Mouse (Mus musculus): ENCODE data around the gene Hoxa5. TPM values are rescaled to one million over a fixed set of nuclear protein-coding genes. Genes with fewer than 3 reads are reported as not detected.

Gene Hoxa5
- total and polyA plus RNA-seq, 3 experiments: 0.83 to 4.1 (median 1.5) TPM

- no peak overlapping the region for H3K9ac ChIP-seq (ENCODE audit: insufficient read depth, low read depth)
- in situ Hi-C loops (cut with MboI; ENCODE audit: low pct_ligation_motif_present, low pct_unique_long_range_greater_than_20kb, low sequenced_read_pairs): no loop called here
- H3K36me3 ChIP-seq (replicated peaks in 1 of 2; ENCODE audit: control insufficient read depth in 1 of 2, insufficient read depth in 1 of 2, low read length in 1 of 2): peaks cover 3 to 26% of the 10 kb centered on the region in 2 experiments
- no peak for DNase-seq (ENCODE audit: extremely low read depth)
- no peaks in the 10 kb centered on the region for H3K27me3 ChIP-seq (replicated peaks)
- no peak overlapping the region for H3K4me2 ChIP-seq (ENCODE audit: insufficient read depth, low read depth, poor library complexity, severe bottlenecking)
- no peak for TF ChIP-seq POLR2A (IDR thresholded peaks at IDR 0.05; ENCODE audit: low read depth, low read length)
- TF ChIP-seq PAX5 (IDR thresholded peaks at IDR 0.05; ENCODE audit: low read length): no peak
- no peak overlapping the region for H3K27ac ChIP-seq (ENCODE audit: insufficient read depth, low read depth)
- H3K4me3 ChIP-seq (replicated peaks in 1 of 3; ENCODE audit: low read depth in 2 of 3, low read length in 2 of 3, poor library complexity in 1 of 3): no peak overlapping the region
- no peaks in the 10 kb centered on the region for H3K4me1 ChIP-seq (ENCODE audit: control insufficient read depth in 1 of 2, insufficient read depth in 2 of 2)
- H3K79me2 ChIP-seq (replicated peaks; ENCODE audit: control insufficient read depth, extremely low read depth, insufficient read depth, poor library complexity, severe bottlenecking): no peaks in the 10 kb centered on the region
- dilution Hi-C loops (cut with MboI; ENCODE audit: extremely low pct_ligation_motif_present, extremely low pct_unique_long_range_greater_than_20kb, low sequenced_read_pairs): no loop called here
- H3K9me3 ChIP-seq (replicated peaks; ENCODE audit: low read length): peaks cover 7% of the 10 kb centered on the region
These were observed 34.1 kb downstream of the Hoxa5 start for GRCm38 (mm10) chr6:52170166-52170897.

- Histone ChIP-seq H3K79me2 (replicated peaks; ENCODE audit: control insufficient read depth, extremely low read depth, insufficient read depth, poor library complexity, severe bottlenecking) (no peaks in the 10 kb centered on the region), H3K36me3 (replicated peaks in 1 of 2; ENCODE audit: control insufficient read depth in 1 of 2, insufficient read depth in 1 of 2, low read length in 1 of 2) (peaks cover 3 to 29% of the 10 kb centered on the region in 2 experiments), H3K9ac (ENCODE audit: insufficient read depth, low read depth) (no peak overlapping the region), H3K27ac (ENCODE audit: insufficient read depth, low read depth) (no peak overlapping the region), H3K27me3 (replicated peaks) (no peaks in the 10 kb centered on the region), H3K4me2 (ENCODE audit: insufficient read depth, low read depth, poor library complexity, severe bottlenecking) (no peak overlapping the region), H3K4me3 (replicated peaks in 1 of 3; ENCODE audit: low read depth in 2 of 3, low read length in 2 of 3, poor library complexity in 1 of 3) (no peak overlapping the region), H3K9me3 (replicated peaks; ENCODE audit: low read length) (peaks cover 3% of the 10 kb centered on the region), H3K4me1 (ENCODE audit: control insufficient read depth in 1 of 2, insufficient read depth in 2 of 2) (no peaks in the 10 kb centered on the region)
- dilution Hi-C loops (cut with MboI; ENCODE audit: extremely low pct_ligation_motif_present, extremely low pct_unique_long_range_greater_than_20kb, low sequenced_read_pairs) (no loop called here), in situ Hi-C loops (cut with MboI; ENCODE audit: low pct_ligation_motif_present, low pct_unique_long_range_greater_than_20kb, low sequenced_read_pairs) (no loop called here)
- TF ChIP-seq ZC3H11A (IDR thresholded peaks at IDR 0.05; ENCODE audit: low read depth, low read length) (no peak), RAD21 (IDR thresholded peaks at IDR 0.05; ENCODE audit: low read depth, low read length) (no peak), MEF2A (IDR thresholded peaks at IDR 0.05; ENCODE audit: borderline replicate concordance, low read depth, low read length) (no peak), NRF1 (IDR thresholded peaks at IDR 0.05; ENCODE audit: low read depth, low read length) (no peak), TBP (conservative IDR thresholded peaks at IDR 0.05; ENCODE audit: low read depth, low read length) (no peak), JUND (conservative IDR thresholded peaks at IDR 0.05; ENCODE audit: low read depth, low read length) (no peak), SMC3 (IDR thresholded peaks at IDR 0.05; ENCODE audit: low read depth, low read length) (no peak), ZKSCAN1 (IDR thresholded peaks at IDR 0.05; ENCODE audit: borderline replicate concordance, low read depth, low read length) (no peak), ZNF384 (IDR thresholded peaks at IDR 0.05; ENCODE audit: low read depth, low read length) (no peak), SIN3A (IDR thresholded peaks at IDR 0.05; ENCODE audit: low read length) (no peak), POLR2A (IDR thresholded peaks at IDR 0.05; ENCODE audit: low read depth, low read length) (no peak)
- no peak for DNase-seq (ENCODE audit: extremely low read depth)
These were observed 34.8 kb downstream of the Hoxa5 start for GRCm38 (mm10) chr6:52169499-52170165.
